Mouse (Mus musculus): ENCODE measurements at regions not wholly inside any gene's neighbourhood (a gene's known extent, or its start where the extent isn't known, plus 50 kb on each side); places are given as distances from the start of the nearest gene placed in this dataset.

DNA sequence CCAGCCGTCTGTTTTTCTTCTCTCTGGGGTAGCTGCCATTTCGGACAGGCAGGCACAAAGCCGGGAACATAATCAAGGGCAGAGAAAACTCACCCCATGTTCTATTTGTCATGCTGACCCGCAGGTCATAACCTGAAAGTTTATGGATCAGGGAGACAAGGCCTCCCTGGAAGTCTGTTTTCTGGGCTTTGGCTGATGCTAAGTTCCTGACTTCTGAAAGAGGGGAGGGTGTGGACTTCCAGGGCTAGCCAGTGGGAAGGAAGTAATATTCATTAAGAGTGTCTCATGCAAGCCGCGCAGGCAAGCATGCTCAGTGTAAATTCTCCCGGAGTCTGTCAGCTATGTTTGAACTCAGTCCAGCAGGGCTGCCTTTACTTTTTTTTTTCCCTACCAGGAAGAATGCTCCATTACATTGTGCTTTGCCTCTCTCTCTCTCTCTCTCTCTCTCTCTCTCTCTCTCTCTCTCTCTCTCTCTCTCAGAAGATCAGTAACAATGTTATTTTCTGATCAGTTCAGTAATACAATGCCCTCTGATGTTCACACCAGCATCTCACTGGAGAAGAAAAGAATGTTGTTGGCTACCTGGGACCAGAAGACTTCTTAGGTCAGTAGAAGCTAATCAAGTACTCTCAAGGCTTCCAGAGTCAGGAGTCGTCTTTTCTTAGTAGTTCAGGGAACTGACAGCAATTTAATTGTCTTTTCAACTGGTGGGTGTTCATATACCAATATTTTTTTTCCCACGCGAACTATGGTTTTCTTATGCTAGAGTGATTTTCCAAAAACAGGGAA lies 165.5 kb upstream of the Ubash3b start:
- TF ChIP-seq POLR2A (IDR thresholded peaks at IDR 0.05; ENCODE audit: low read depth, low read length) (peak; percentile 58; the same call in 1 of the 2 replicates), CTCF (IDR thresholded peaks at IDR 0.05; ENCODE audit: borderline replicate concordance, insufficient read depth, low read length) (no peak)
